Mouse (Mus musculus) cerebral cortex, adult 2 months (tissue): ENCODE results near the gene Sgip1.

Source experiments
- WGBS: fragments of 180-500 bp; shearing (Covaris S2); methylation state at CpG from one replicate; pipeline ENCODE4 v1.1.7; 2018; 5-methylcytosine and 5-hydroxymethylcytosine counted together

Sgip1 gene

DNA sequence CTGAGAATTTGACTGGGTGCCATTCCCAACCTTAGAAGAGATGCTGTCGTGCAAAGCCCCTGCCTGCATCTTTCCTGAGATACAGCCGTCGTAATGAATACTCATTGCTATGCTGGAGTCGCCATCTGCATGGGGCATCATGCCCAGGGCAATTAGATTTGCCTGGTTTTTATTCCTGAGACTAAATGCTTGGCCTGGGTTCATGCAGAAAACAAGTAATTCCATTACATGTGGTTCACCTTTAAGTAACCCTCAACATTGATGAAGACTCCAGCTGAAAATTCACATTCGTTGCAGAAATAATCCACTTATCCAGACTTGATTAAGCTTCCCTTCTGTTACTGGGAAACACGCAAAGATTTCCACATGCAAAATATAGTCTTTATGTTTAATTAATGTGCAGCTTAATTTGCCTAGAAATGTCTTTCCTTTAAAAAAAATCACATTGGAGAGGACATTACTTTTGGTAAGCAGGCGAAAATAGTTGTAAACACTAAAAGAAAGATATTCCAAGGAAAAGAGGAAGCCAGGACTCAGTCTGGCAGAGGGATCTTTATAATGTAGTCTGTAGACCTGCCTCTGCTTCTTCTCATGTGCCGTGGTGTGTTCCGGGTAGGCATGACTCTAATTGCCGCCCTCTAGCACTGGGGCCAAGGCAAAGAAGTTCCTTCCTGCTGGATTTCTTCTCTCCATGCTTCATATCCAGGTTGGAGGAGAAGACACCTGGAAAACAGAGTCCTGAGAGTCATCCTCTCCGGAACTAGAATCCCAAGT lies 100.0 kb downstream of the Sgip1 start:
- WGBS = 35% methylated on average over 11 of the region's 11 CpGs

- WGBS = 87% methylated on average over 6 of the region's 6 CpGs
Measured at GRCm38 (mm10) chr4:102850498-102850897, 109.4 kb downstream of the Sgip1 start.

- 40% methylated on average over 1 of the region's 1 CpGs for WGBS
Measured at GRCm38 (mm10) chr4:102851161-102851560, 110.1 kb downstream of the Sgip1 start.

DNA sequence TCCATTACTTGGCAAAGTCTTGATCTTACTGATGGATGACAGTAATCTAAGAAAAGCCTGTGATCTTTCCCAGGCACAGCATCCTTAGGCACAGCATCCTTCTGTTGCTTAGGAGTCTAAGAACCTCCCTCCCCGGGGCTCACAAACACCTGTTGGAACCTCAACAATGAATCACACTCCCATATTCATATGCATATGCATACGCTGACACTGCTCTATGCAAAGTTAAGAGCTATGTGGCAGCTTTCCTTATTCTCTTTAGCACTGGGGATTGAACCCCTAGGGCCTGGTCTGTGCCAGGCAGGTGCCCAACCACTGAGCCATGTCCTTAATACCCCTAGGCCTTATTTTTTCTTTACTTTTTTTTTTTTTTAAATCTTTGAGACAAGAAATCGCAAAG lies 111.2 kb downstream of the Sgip1 start:
- 66% methylated on average over 3 of the region's 3 CpGs for WGBS

- WGBS = 76% methylated on average over 5 of the region's 5 CpGs
Measured at GRCm38 (mm10) chr4:102852808-102853207, 111.7 kb downstream of the Sgip1 start.

GRCm38 (mm10) chr4:102853330-102854022 lies 112.4 kb downstream of the Sgip1 start:
- WGBS = 65% methylated on average over 9 of the region's 9 CpGs

GRCm38 (mm10) chr4:102854928-102855892 lies 114.1 kb downstream of the Sgip1 start:
- WGBS = 42% methylated on average over 10 of the region's 10 CpGs

DNA sequence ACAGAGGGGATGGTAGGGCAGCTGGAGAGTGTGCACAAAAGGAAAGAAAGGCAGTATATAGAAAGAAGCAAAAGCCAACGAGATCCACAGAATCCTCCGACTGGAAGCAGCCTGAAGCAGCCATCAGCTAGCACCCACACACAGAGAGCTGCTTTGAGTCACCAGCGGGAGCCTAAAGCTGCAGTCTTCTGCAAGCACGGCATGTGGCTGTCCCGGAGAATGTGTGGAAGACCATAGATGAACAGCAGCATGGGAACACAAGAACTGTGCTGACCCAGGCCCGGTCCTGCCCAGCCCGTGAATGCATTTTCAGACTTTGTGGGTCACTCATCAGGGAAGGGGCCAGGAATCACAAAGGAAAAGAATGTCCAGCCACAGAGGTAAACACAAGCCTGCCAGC lies 115.0 kb downstream of the Sgip1 start:
- WGBS = 18% methylated on average over 7 of the region's 7 CpGs

- 92% methylated on average over 15 of the region's 15 CpGs for WGBS
Measured at GRCm38 (mm10) chr4:102859259-102860194, 118.4 kb downstream of the Sgip1 start.

DNA sequence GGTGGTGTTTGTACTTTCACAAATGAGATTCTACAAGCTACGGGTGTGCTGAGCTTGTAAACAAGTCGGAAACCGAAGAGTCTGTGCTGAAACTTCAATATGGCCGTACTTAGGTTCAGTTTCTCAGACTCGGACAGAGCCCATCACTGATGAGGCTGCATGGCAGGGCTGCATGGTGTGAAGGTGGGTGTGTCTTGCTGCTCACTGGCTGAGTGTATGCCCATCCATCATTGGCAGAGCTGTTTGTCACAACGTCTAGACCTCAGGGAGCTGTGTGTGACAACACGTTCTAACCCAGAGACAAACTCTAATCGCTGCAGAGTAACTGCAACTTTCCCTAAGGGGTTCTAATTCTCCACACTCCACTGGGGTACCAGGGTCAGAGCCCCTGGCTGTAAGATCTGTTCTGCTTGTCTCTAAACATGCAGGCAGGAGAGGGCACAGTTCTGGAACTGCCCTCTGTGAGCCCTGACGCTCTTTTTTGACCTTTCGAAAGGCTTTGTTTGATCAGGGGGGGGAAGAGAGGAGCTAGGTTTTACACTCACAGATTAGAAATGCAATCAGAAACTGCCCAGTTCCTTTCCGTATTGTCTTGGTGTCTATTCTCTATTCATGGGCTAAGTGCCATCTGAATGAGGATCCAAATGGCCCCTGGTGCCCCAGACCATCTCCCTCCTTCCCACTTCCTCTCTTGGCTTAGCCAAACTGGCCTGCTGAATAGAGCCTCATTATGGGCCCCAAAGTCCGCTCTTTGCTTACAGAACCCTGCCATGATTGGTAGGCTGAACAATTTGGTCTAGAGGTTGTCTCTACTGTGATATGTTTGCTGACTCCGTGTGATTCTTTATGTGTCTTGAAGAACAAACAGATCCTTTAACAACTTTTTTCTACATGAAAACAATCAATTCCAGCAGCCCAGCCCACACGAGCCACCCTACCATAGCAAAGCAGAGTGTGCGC lies 121.9 kb downstream of the Sgip1 start:
- WGBS = 78% methylated on average over 15 of the region's 15 CpGs

GRCm38 (mm10) chr4:102866531-102866930 lies 125.4 kb downstream of the Sgip1 start:
- 81% methylated on average over 3 of the region's 3 CpGs for WGBS

GRCm38 (mm10) chr4:102871274-102871673 lies 130.2 kb downstream of the Sgip1 start:
- WGBS = 42% methylated on average over 4 of the region's 4 CpGs

DNA sequence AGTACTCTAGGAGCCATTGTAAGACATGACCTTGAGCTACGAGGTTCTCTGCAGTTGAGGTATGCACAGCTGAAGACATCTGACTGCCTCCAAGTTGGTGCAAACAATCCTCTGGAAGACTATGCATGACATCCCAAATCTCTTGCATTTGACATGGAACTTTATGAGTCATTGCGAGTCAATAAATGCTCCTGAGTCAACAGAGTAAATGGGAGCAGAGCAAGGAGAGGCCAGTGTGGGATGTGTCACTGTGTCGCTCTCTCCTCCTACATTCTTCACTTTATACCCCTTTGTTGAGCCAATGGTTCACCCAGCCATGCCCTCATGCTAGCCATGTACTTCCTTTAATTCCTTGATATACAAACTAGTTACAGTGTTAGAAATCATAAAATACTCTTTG lies 142.0 kb downstream of the Sgip1 start:
- WGBS = 91% methylated on average over 3 of the region's 3 CpGs

- 43% methylated on average over 4 of the region's 4 CpGs for WGBS
Measured at GRCm38 (mm10) chr4:102884228-102884627, 143.1 kb downstream of the Sgip1 start.

DNA sequence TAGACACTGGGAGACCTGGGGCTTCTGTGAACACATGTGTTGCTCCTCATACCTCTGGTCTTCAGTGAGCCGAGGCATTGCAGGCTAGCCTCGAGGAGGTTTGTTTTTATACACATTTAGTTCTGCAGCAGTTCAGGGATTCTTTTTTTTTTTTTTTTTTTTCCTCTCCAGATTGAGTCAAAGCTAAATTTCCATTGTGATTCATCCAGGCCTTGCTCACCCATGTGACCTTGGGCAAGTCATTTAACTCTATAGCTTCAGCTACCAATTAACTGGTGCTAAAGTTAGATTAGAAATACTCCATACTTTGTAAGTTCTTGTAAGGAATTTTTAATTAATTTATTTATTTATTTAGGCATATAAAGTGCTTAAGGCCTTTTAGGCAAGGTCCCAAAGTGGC lies 145.4 kb downstream of the Sgip1 start:
- 35% methylated on average over 2 of the region's 2 CpGs for WGBS

GRCm38 (mm10) chr4:102886902-102887301 lies 145.8 kb downstream of the Sgip1 start:
- WGBS = 80% methylated on average over 4 of the region's 4 CpGs

GRCm38 (mm10) chr4:102887770-102888689 lies 146.9 kb downstream of the Sgip1 start:
- 46% methylated on average over 14 of the region's 14 CpGs for WGBS

DNA sequence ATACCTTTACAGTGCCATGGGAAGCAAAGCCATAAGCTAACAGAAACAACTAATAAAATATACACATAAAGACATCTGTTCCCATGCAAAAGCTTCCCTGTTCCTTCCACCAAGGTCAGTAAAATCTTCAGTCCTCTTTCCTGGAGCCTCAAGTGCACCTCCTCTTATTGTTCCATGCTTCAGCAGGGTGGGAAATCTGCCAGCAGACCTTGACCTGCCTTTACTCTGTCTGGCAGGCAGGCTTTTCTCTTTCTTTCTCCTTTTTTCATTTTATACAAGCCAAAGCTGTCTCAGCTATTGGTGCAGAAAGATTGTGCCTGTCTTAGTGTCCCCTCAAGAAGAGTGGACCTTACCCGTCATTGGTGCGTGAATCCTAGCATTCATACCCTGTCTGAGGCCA lies 154.8 kb downstream of the Sgip1 start:
- 98% methylated on average over 2 of the region's 2 CpGs for WGBS

DNA sequence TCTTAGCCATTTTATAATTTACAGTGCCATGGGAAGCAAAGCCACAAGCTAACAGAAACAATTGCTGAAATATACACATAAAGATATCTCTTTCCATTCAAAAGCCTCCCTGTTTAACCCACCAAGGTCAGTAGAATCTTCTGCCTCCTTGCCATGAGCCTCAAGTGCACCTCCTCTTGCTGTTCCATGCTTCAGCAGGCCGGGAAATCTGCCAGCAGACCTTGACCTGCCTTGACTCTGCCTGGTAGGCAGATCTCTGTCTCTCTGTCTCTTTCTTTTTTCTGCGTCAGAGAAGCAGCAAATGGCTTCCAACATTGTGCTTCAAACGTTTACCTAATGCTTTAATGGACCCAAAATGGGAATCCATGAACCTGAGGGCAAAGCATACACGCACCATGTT lies 157.9 kb downstream of the Sgip1 start:
- WGBS = 79% methylated on average over 4 of the region's 4 CpGs
